Mouse (Mus musculus): ENCODE measurements around the gene Dis3l.

- TF ChIP-seq CTCF (IDR thresholded peaks at IDR 0.05) (no peak), EP300 (IDR thresholded peaks at IDR 0.05) (no peak)
These were observed 35.3 kb upstream of the Dis3l start for GRCm38 (mm10) chr9:64376380-64376779.

Measured in lung, postnatal 0 days (tissue).